ENCODE assay signal across 10 mouse cellular contexts in the genomic region with DNA sequence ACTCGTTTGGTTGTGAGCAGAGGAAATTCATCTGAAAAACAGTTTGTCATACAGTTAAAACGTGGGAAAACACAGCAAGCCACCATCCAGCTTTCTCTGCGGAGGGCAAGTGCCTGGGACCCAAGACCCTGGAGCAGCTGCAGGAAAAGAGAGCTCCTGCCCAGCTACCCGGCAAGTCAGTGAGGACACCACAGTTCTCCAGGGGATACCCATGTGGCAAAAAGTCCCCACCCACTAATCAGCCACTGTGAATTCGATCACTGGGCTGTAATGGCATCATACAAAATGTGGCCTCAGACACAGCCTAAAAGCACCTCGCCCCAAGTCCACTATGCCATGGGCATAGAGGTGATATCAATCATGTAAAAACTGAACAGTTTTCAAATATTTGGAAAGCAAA. TPM values are rescaled to one million over a fixed set of nuclear protein-coding genes. Genes with fewer than 3 reads are reported as not detected.
DNase-seq lines count a peak whose midpoint lies in the region; ATAC-seq and TF ChIP-seq lines count a peak whose summit lies in the region.
"Had no signal": no experiment of that assay in that cellular context is flagged by ENCODE, and none has a peak within 500 bp of the region (broad histone marks: within the 10 kb centered on the region; RNA-seq: fewer than 3 reads in every experiment).

No protein-coding gene starts in this region.

- H3K27ac ChIP-seq in hindbrain, embryonic 11.5 days (ENCODE audit: low read depth, low read length): no peak overlapping the region
- no peak overlapping the region for H3K27ac ChIP-seq in hindbrain, postnatal 0 days
- H3K27ac ChIP-seq in ES-E14 (ENCODE audit: insufficient read depth, low read depth, low read length, poor library complexity, severe bottlenecking): no peak overlapping the region
- H3K27ac ChIP-seq in forebrain, embryonic 12.5 days: no peak overlapping the region
- H3K27ac ChIP-seq in liver, embryonic 15.5 days (replicated peaks): no peak overlapping the region

- H3K4me3 ChIP-seq in hindbrain, embryonic 11.5 days (ENCODE audit: low read depth, low read length): peak overlapping the region; percentile 63; the same call in 1 of the 2 replicates
- H3K4me3 ChIP-seq in hindbrain, postnatal 0 days (ENCODE audit: low read length): no peak overlapping the region
- peak overlapping the region in 1 of 2 experiments; percentile 95; a peak in 1 of 4 replicates for H3K4me3 ChIP-seq in ES-E14 (ENCODE audit: insufficient read depth in 1 of 2, low read depth in 1 of 2, low read length in 2 of 2, poor library complexity in 1 of 2, severe bottlenecking in 1 of 2)
- H3K4me3 ChIP-seq in forebrain, embryonic 12.5 days (replicated peaks): peak overlapping the region; percentile 78
- H3K4me3 ChIP-seq in liver, embryonic 15.5 days (replicated peaks): peak overlapping the region; percentile 96

- TF ChIP-seq CTCF in hindbrain, postnatal 0 days (IDR thresholded peaks at IDR 0.05; ENCODE audit: low read depth): no peak

- no peak for DNase-seq in hindbrain, embryonic 11.5 days (ENCODE audit: low spot score)
- DNase-seq in hindbrain, postnatal 0 days (ENCODE audit: low spot score): no peak
- DNase-seq in ES-E14 (ENCODE audit: low read depth, low spot score): no peak
- DNase-seq in cerebellum, postnatal 36 days: no peak
- no peak for DNase-seq in cerebellum, adult 11-12 months
- DNase-seq in ovary, postnatal 36 days (ENCODE audit: low spot score): no peak

- in situ Hi-C loops in ES-E14 (cut with MboI; ENCODE audit: low sequenced_read_pairs in 2 of 2, unreplicated experiment in 2 of 2): no loop called here

- WGBS in hindbrain, embryonic 11.5 days: 80% methylated on average over 6 of the region's 6 CpGs
- WGBS in hindbrain, postnatal 0 days: 79% methylated on average over 6 of the region's 6 CpGs
- WGBS in forebrain, embryonic 12.5 days: 81% methylated on average over 6 of the region's 6 CpGs
- WGBS in liver, embryonic 15.5 days (ENCODE audit: insufficient replicate concordance): 60% methylated on average over 6 of the region's 6 CpGs

- peak overlapping the region; percentile 77; the same call in 1 of the 2 replicates for H3K4me2 ChIP-seq in hindbrain, embryonic 11.5 days (replicated peaks; ENCODE audit: low read depth, low read length)
- no peak overlapping the region for H3K4me2 ChIP-seq in hindbrain, postnatal 0 days (ENCODE audit: low read depth, low read length)
- H3K4me2 ChIP-seq in forebrain, embryonic 12.5 days: peak overlapping the region; percentile 79
- H3K4me2 ChIP-seq in liver, embryonic 15.5 days: peak overlapping the region; percentile 75

- no peak overlapping the region for H3K9ac ChIP-seq in hindbrain, embryonic 11.5 days (ENCODE audit: low read depth, low read length)
- H3K9ac ChIP-seq in hindbrain, postnatal 0 days (replicated peaks; ENCODE audit: low read length): no peak overlapping the region
- H3K9ac ChIP-seq in ES-E14 (ENCODE audit: insufficient read depth, low read depth, low read length, poor library complexity, severe bottlenecking): peak overlapping the region; percentile 38; the same call in 1 of the 2 replicates
- peak overlapping the region; percentile 26; the same call in 1 of the 2 replicates for H3K9ac ChIP-seq in forebrain, embryonic 12.5 days
- H3K9ac ChIP-seq in liver, embryonic 15.5 days: peak overlapping the region; percentile 90

- no peaks in the 10 kb centered on the region for H3K27me3 ChIP-seq in hindbrain, embryonic 11.5 days (ENCODE audit: control insufficient read depth, insufficient read depth, low read length)
- H3K27me3 ChIP-seq in hindbrain, postnatal 0 days (ENCODE audit: insufficient read depth, low read length): no peaks in the 10 kb centered on the region
- no peaks in the 10 kb centered on the region for H3K27me3 ChIP-seq in forebrain, embryonic 12.5 days
- H3K27me3 ChIP-seq in liver, embryonic 15.5 days: no peaks in the 10 kb centered on the region

- ATAC-seq in hindbrain, embryonic 11.5 days (ENCODE audit: low FRiP score): no peak
- no peak for ATAC-seq in hindbrain, postnatal 0 days
- ATAC-seq in forebrain, embryonic 12.5 days (ENCODE audit: low FRiP score): no peak
- ATAC-seq in liver, embryonic 15.5 days (ENCODE audit: insufficient read depth): no peak

- H3K36me3 ChIP-seq in hindbrain, embryonic 11.5 days (ENCODE audit: control insufficient read depth, insufficient read depth, low read length): peaks cover 4% of the 10 kb centered on the region; the same call in 1 of the 2 replicates
- peaks cover 10% of the 10 kb centered on the region; the same call in 1 of the 2 replicates for H3K36me3 ChIP-seq in hindbrain, postnatal 0 days (ENCODE audit: insufficient read depth, low read length)
- H3K36me3 ChIP-seq in ES-E14 (ENCODE audit: control insufficient read depth, insufficient read depth, low read length, poor library complexity, severe bottlenecking): peaks cover 14% of the 10 kb centered on the region
- H3K36me3 ChIP-seq in forebrain, embryonic 12.5 days (replicated peaks): peaks cover 47% of the 10 kb centered on the region
- H3K36me3 ChIP-seq in liver, embryonic 15.5 days (replicated peaks): peaks cover 53% of the 10 kb centered on the region

- H3K4me1 ChIP-seq in hindbrain, embryonic 11.5 days (replicated peaks; ENCODE audit: control insufficient read depth, insufficient read depth, low read length): no peaks in the 10 kb centered on the region
- no peaks in the 10 kb centered on the region for H3K4me1 ChIP-seq in hindbrain, postnatal 0 days (ENCODE audit: insufficient read depth, low read length)
- peaks cover 0 to 3% of the 10 kb centered on the region in 2 experiments; a peak in 1 of 4 replicates for H3K4me1 ChIP-seq in ES-E14 (ENCODE audit: control insufficient read depth in 2 of 2, insufficient read depth in 2 of 2, low read length in 2 of 2, poor library complexity in 1 of 2)
- peaks cover 15% of the 10 kb centered on the region for H3K4me1 ChIP-seq in forebrain, embryonic 12.5 days
- peaks cover 23% of the 10 kb centered on the region for H3K4me1 ChIP-seq in liver, embryonic 15.5 days (replicated peaks)

- no peaks in the 10 kb centered on the region for H3K9me3 ChIP-seq in hindbrain, embryonic 11.5 days (ENCODE audit: control insufficient read depth, low read length)
- no peaks in the 10 kb centered on the region for H3K9me3 ChIP-seq in hindbrain, postnatal 0 days (ENCODE audit: low read length)
- H3K9me3 ChIP-seq in ES-E14 (ENCODE audit: control insufficient read depth, insufficient read depth, low read depth, low read length): no peaks in the 10 kb centered on the region
- no peaks in the 10 kb centered on the region for H3K9me3 ChIP-seq in forebrain, embryonic 12.5 days
- no peaks in the 10 kb centered on the region for H3K9me3 ChIP-seq in liver, embryonic 15.5 days (replicated peaks)

TF ChIP-seq in ES-E14, 5 proteins besides CTCF, POLR2A, EP300 and RAD21:
- no peak for TF ChIP-seq MAFK (IDR thresholded peaks at IDR 0.05; ENCODE audit: insufficient read depth, low read depth, low read length)
- no peak for TF ChIP-seq ZNF384 (IDR thresholded peaks at IDR 0.05; ENCODE audit: low read depth, low read length)
TF ChIP-seq in ES-E14: peak in this region for 0.

RNA-seq across cellular contexts. Expression of gene Tyms, which starts 1.7 kb away (rescaled TPM):
- 229 and 235 TPM in 2 replicates for polyA plus RNA-seq in hindbrain, embryonic 11.5 days (2014; fragmentation: Nextera tagmentation; extraction: Ambion mirVana)
- 8.3 and 15.4 TPM in 2 replicates for total RNA-seq in hindbrain, postnatal 0 days (2014; rRNA removed)
- polyA plus RNA-seq in hindbrain, postnatal 0 days (2015; fragmentation: Nextera tagmentation; extraction: Ambion mirVana): 35.2 and 36.2 TPM in 2 replicates
- 121 and 125 TPM in 2 replicates for total RNA-seq in ES-E14 (2012; rRNA removed)
- 237 and 241 TPM in 2 replicates for polyA plus RNA-seq in forebrain, embryonic 12.5 days (2016; fragmentation: Nextera tagmentation; extraction: Ambion mirVana)
- 205 and 219 TPM in 2 replicates for polyA plus RNA-seq in liver, embryonic 15.5 days (2015; fragmentation: Nextera tagmentation; extraction: Ambion mirVana)

RNA-seq across cellular contexts. Expression of gene Garem2, which starts 33.3 kb away (rescaled TPM):
- polyA plus RNA-seq in hindbrain, embryonic 11.5 days (2014; fragmentation: Nextera tagmentation; extraction: Ambion mirVana): 18.2 and 20.3 TPM in 2 replicates
- total RNA-seq in hindbrain, postnatal 0 days (2014; rRNA removed): 26.7 and 26.9 TPM in 2 replicates
- 9.5 and 9.7 TPM in 2 replicates for polyA plus RNA-seq in hindbrain, postnatal 0 days (2015; fragmentation: Nextera tagmentation; extraction: Ambion mirVana)
- 1.7 and 2.0 TPM in 2 replicates for total RNA-seq in ES-E14 (2012; rRNA removed)
- 22.5 and 24.7 TPM in 2 replicates for polyA plus RNA-seq in forebrain, embryonic 12.5 days (2016; fragmentation: Nextera tagmentation; extraction: Ambion mirVana)
- polyA plus RNA-seq in liver, embryonic 15.5 days (2015; fragmentation: Nextera tagmentation; extraction: Ambion mirVana): 0.02 TPM in 1 of 2 replicates, not detected in the other
- polyA plus RNA-seq: spleen, adult 2 months had no signal

RNA-seq across cellular contexts. Expression of gene 3110082J24Rik, which starts 34.2 kb away (rescaled TPM):
- 6.3 and 6.5 TPM in 2 replicates for polyA plus RNA-seq in hindbrain, embryonic 11.5 days (2014; fragmentation: Nextera tagmentation; extraction: Ambion mirVana)
- total RNA-seq in hindbrain, postnatal 0 days (2014; rRNA removed): 3.2 and 6.3 TPM in 2 replicates
- 4.3 and 4.9 TPM in 2 replicates for polyA plus RNA-seq in hindbrain, postnatal 0 days (2015; fragmentation: Nextera tagmentation; extraction: Ambion mirVana)
- not detected in 2 replicates for total RNA-seq in ES-E14 (2012; rRNA removed)
- 8.0 and 8.3 TPM in 2 replicates for polyA plus RNA-seq in forebrain, embryonic 12.5 days (2016; fragmentation: Nextera tagmentation; extraction: Ambion mirVana)
- polyA plus RNA-seq in liver, embryonic 15.5 days (2015; fragmentation: Nextera tagmentation; extraction: Ambion mirVana): not detected in 2 replicates
- polyA plus RNA-seq: spleen, adult 2 months had no signal

RNA-seq across cellular contexts. Expression of gene Il6, which starts 58.8 kb away (rescaled TPM):
- not detected in 2 replicates for polyA plus RNA-seq in hindbrain, embryonic 11.5 days (2014; fragmentation: Nextera tagmentation; extraction: Ambion mirVana)
- total RNA-seq in hindbrain, postnatal 0 days (2014; rRNA removed): not detected in 2 replicates
- polyA plus RNA-seq in hindbrain, postnatal 0 days (2015; fragmentation: Nextera tagmentation; extraction: Ambion mirVana): not detected in 2 replicates
- not detected in 2 replicates for total RNA-seq in ES-E14 (2012; rRNA removed)
- polyA plus RNA-seq in forebrain, embryonic 12.5 days (2016; fragmentation: Nextera tagmentation; extraction: Ambion mirVana): 0.13 TPM in 1 of 2 replicates, not detected in the other
- 0.17 and 0.44 TPM in 2 replicates for polyA plus RNA-seq in liver, embryonic 15.5 days (2015; fragmentation: Nextera tagmentation; extraction: Ambion mirVana)
- polyA plus RNA-seq: brain, embryonic 14.5 days; spleen, adult 2 months had no signal

Comparison
In these comparisons a context has a peak if more than half of its experiments do, and no peak if none do; other contexts are left out.
1. H3K9ac ChIP-seq: peak in ES-E14 (single experiment), forebrain, embryonic 12.5 days (single experiment) and liver, embryonic 15.5 days (single experiment); none in hindbrain, embryonic 11.5 days (single experiment) and hindbrain, postnatal 0 days (single experiment).
2. RNA of gene Garem2, which starts 33.3 kb away (polyA plus RNA-seq): 22.5 to 24.7 TPM in forebrain, embryonic 12.5 days, 18.2 to 20.3 TPM in hindbrain, embryonic 11.5 days and 9.5 to 9.7 TPM in hindbrain, postnatal 0 days; 0.02 TPM in liver, embryonic 15.5 days; every median in the first group is over 10 times any median in the second.